Mouse (Mus musculus): ENCODE results near the gene Mis18bp1.

GRCm38 (mm10) chr12:65108746-65109145, 63.7 kb downstream of the Mis18bp1 start:
- TF ChIP-seq CTCF (IDR thresholded peaks at IDR 0.05; ENCODE audit: low read depth) (no peak), EP300 (IDR thresholded peaks at IDR 0.05; ENCODE audit: low read depth) (no peak)
